Mouse (Mus musculus): ENCODE measurements around the gene Cachd1. TPM values are rescaled to one million over a fixed set of nuclear protein-coding genes. Genes with fewer than 3 reads are reported as not detected.

Gene Cachd1
- polyA plus RNA-seq, 1 experiment from 2014 or later = 39.7 TPM

DNA sequence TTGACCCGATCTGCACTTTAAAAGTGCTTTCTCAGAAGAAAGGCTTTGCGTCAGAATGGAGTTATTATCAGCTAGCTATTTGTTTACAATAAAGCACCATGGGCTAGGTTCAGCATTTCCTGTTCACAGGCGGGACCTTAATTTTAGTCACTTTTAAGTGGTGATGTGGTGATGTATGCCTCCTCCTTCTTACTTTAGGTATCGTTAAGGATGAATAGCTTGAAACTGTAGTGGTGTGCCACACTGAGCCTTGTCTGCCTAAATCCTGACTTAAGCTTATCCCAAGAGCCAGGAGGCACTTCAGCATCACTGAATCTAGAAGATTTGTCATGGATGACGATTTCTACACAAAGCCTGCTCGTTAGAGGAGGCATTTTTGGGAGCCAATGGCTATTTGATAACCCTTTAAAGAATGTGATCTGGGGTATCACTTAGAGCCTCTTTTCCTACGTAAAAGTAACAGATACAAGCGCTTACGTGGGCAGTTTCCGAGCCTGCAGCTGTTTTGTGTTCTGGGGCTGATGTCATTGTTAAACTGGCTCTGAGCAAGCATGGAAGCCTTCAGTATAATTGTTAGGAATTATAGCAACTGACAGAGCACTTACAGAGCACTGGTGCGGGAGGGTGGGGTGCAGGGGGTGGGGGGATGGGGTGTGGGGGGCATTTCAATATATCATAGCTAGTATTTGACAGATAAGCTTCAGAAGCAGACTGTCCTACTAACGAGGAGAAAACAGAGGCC lies 89.7 kb downstream of the Cachd1 start:
- Histone ChIP-seq H3K27me3 (no peaks in the 10 kb centered on the region), H3K4me1 (replicated peaks) (peaks cover 52% of the 10 kb centered on the region), H3K4me3 (replicated peaks) (no peak overlapping the region), H3K9ac (replicated peaks) (no peak overlapping the region), H3K4me2 (peak overlapping the region; percentile 33), H3K36me3 (0 out of 2 replicates have a peak, but pooled peaks cover 5% of the 10 kb centered on the region), H3K27ac (peak overlapping the region; percentile 53; the same call in 1 of the 2 replicates), H3K9me3 (no peaks in the 10 kb centered on the region)
- WGBS = 21% methylated on average over 12 of the region's 12 CpGs
- no peak for ATAC-seq (ENCODE audit: insufficient number of reproducible peaks, insufficient read depth, low FRiP score, low TSS enrichment, low read depth)

DNA sequence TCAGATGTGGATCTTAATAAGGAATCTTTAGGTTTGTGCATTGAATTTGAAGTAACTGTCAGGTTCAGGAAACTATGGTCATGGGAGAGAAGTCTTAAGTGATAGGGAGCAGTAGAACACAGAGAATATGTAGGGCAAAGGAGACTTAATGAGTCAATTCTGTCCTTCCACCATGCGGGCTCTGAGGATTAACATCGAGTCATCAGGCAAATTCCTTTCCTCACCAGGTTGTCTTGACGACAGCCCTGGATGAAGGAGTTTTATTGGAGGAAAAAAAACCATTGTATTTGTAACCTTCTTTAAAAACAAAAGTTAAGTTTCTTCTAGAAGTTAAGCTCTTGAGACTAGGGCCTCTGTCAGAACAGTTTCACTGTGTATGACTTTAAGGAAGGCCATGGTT lies 100.9 kb downstream of the Cachd1 start:
- peaks cover 13% of the 10 kb centered on the region for H3K4me1 ChIP-seq (replicated peaks)
- ATAC-seq (ENCODE audit: insufficient number of reproducible peaks, insufficient read depth, low FRiP score, low TSS enrichment, low read depth) = no peak
- no peak overlapping the region for H3K9ac ChIP-seq (replicated peaks)
- H3K9me3 ChIP-seq = no peaks in the 10 kb centered on the region
- no peaks in the 10 kb centered on the region for H3K27me3 ChIP-seq
- WGBS = 56% methylated on average over 3 of the region's 3 CpGs
- no peak overlapping the region for H3K27ac ChIP-seq
- no peak overlapping the region for H3K4me2 ChIP-seq
- no peak overlapping the region for H3K4me3 ChIP-seq (replicated peaks)
- H3K36me3 ChIP-seq = no peaks in the 10 kb centered on the region

DNA sequence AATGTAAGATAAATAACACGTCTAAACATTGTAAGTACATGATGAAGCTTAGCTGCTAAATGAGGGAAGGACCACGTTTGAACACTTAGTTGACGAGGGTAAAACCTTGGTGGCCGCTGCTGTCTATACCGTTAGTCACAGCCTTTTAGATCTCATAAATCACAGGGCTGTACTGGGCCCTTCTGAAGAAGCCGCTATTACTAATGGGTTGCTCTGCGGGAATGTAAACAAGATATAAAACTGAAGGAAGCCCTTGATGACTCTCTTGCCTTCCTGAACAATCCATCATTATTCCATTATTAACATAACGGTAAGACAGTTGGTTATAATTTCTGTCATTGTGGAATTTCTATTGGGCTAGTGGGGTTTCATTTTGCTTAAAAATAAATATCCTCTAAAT lies 102.9 kb downstream of the Cachd1 start:
- WGBS = 25% methylated on average over 8 of the region's 8 CpGs
- Histone ChIP-seq H3K4me2 (no peak overlapping the region), H3K4me1 (replicated peaks) (peaks cover 13% of the 10 kb centered on the region), H3K4me3 (replicated peaks) (no peak overlapping the region), H3K9me3 (no peaks in the 10 kb centered on the region), H3K27me3 (no peaks in the 10 kb centered on the region), H3K36me3 (0 out of 2 replicates have a peak, but pooled peaks cover 2% of the 10 kb centered on the region), H3K9ac (replicated peaks) (no peak overlapping the region), H3K27ac (no peak overlapping the region)
- ATAC-seq (ENCODE audit: insufficient number of reproducible peaks, insufficient read depth, low FRiP score, low TSS enrichment, low read depth) = no peak

DNA sequence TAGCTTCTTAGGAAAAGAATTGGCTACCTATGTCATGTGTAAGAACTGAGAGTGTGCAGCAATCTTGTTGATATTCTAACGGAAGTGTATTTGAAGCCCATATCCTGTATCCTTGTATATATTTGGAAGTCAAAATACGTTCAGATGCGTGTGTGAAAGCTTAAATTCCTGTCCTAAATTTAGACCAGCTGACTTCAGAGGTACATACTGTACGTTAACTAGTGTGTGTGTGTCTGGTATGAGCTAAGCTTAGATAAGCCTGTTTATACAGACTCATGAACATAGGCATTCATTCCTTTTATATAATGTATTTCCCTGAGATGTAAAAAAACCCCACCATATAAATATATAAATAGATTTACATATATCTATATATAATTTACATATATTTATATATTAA lies 103.6 kb downstream of the Cachd1 start:
- Histone ChIP-seq H3K36me3 (0 out of 2 replicates have a peak, but pooled peaks cover 2% of the 10 kb centered on the region), H3K9ac (replicated peaks) (no peak overlapping the region), H3K4me2 (no peak overlapping the region), H3K27ac (no peak overlapping the region), H3K27me3 (no peaks in the 10 kb centered on the region), H3K4me3 (replicated peaks) (no peak overlapping the region), H3K4me1 (replicated peaks) (peaks cover 19% of the 10 kb centered on the region), H3K9me3 (no peaks in the 10 kb centered on the region)
- no peak for ATAC-seq (ENCODE audit: insufficient number of reproducible peaks, insufficient read depth, low FRiP score, low TSS enrichment, low read depth)
- 63% methylated on average over 4 of the region's 4 CpGs for WGBS

DNA sequence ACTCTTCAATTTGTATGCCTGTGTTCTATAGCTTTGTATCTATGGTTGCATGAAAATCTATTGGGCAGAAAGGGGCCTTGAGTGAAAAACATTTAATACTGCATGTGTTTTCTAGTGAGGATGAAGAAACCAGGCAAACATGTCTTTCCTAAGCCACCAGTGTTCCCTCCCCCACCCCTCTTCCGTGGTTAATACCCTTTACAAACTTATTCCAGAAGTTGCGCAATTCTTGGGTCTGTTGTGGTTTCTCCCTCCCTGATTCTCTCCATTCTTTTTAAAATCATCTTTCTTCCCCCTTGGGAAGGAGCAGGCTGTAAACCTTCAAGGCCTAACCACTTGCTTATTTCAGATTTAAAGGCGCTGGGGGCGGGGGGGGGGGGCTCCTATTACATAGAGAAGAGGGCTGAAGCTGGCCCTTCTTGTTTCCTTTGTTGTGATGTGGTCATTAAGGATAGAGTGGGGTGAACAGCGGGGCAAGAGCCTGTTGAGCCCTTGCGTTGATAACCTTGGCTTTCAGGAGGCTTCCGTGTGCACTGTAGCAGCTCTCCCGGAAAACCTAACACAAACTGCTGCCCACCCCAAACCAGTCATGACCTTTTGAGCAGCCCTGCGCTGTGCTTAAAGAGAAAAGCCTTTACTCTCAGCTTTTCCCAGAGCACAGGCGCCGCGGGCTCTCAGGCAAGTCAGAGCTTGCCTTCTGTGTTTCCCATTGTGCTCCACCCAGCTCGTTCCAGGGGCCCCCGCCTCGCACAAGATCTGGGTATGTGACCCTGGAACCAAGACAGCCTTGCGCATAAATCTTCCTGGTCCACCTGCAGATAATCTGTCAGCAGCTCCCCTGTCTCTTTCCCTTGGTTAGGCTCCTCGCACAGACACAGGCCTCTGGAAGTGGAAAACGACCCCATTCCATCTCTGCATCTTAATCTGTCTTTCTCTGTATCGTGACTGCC lies 109.6 kb downstream of the Cachd1 start:
- peak overlapping the region; percentile 87 for H3K27ac ChIP-seq
- no peak overlapping the region for H3K4me3 ChIP-seq (replicated peaks)
- peaks cover 49% of the 10 kb centered on the region for H3K4me1 ChIP-seq (replicated peaks)
- 0 out of 2 replicates have a peak, but pooled peaks cover 2% of the 10 kb centered on the region for H3K36me3 ChIP-seq
- no peaks in the 10 kb centered on the region for H3K27me3 ChIP-seq
- H3K9ac ChIP-seq (replicated peaks) = no peak overlapping the region
- peak; percentile 74 for ATAC-seq (ENCODE audit: insufficient number of reproducible peaks, insufficient read depth, low FRiP score, low TSS enrichment, low read depth)
- 6% methylated on average over 19 of the region's 19 CpGs for WGBS
- no peaks in the 10 kb centered on the region for H3K9me3 ChIP-seq
- H3K4me2 ChIP-seq = peak overlapping the region; percentile 41

DNA sequence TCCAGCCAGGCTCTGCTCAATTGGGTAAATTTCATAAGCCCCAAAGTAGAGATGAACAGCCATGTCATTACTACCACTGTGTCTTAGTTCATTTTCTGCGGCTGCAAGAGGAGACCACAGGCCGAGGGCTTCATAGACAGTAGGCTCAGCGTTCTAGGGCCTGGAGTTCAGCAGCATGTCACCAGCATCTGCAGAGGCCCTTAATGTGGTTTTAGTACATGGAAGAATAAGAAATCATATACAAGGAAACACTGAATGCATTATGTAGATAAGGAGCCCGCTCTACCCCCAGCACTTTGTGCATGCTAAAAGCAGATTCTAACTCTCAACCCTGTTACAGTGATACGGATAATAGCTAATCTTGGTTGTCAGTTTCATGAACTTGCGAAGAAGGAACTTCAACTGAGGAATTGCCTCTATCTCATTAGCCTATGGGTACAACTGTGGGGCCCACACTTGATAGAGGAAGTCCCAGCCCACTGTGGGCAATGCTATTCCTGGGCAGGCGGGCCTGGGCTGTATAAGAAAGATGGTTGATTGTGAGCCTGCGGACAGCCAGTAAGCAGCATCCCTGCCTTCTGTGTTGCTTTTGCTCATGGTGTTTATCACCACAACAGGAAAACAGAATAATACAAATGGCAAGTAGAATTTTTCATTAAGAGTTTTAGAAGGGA lies 110.4 kb downstream of the Cachd1 start:
- Histone ChIP-seq H3K4me2 (peak overlapping the region; percentile 41), H3K27me3 (no peaks in the 10 kb centered on the region), H3K4me3 (replicated peaks) (no peak overlapping the region), H3K36me3 (0 out of 2 replicates have a peak, but pooled peaks cover 2% of the 10 kb centered on the region), H3K4me1 (replicated peaks) (peaks cover 49% of the 10 kb centered on the region), H3K9ac (replicated peaks) (no peak overlapping the region), H3K9me3 (no peaks in the 10 kb centered on the region), H3K27ac (peak overlapping the region; percentile 87)
- ATAC-seq (ENCODE audit: insufficient number of reproducible peaks, insufficient read depth, low FRiP score, low TSS enrichment, low read depth) = no peak; the same call in 1 of the 2 replicates
- WGBS = 67% methylated on average over 8 of the region's 8 CpGs

DNA sequence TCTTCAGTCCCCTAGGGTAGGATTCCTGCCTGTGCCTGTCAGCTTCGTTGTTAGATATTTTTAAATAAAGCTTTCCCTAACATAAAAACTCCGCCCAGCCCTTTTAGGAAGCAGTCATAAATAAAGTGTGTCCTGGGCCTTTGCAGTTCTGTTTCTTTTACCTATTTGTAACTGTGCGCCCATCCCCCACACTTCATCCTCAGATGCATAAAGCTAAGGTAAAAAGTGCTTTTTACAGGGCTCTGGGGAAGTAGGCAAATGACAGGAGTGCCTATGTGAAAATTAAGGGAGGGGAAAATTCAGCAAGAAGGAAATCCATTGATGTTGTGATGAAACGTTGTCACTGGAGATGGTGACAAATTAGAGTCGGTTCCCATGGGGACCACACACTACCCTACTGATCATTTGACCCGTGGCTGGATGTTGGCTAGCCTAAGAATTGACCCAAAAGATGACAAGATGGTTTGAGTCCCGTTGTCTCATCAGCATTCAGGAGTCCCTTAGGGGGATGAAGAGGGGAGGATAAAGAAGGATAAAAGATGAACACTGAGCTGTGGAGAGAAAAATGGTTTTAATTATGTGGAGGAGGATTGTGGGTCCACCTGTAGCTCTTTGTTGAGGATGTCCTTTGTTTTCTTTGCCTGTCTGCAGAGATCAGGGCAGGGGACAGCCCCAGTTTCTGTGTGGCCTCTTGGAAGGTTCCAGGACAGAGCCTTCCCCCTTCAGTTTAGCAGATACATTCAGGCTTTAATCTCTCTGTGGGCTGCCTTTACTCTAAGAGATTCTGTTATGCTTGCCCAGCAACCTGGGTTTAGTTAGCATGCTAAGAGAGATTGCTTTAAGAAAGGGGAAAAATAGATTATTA lies 113.9 kb downstream of the Cachd1 start:
- Histone ChIP-seq H3K36me3 (no peaks in the 10 kb centered on the region; the same call in 1 of the 2 replicates), H3K27me3 (no peaks in the 10 kb centered on the region), H3K4me1 (replicated peaks) (peaks cover 44% of the 10 kb centered on the region), H3K9me3 (no peaks in the 10 kb centered on the region), H3K9ac (replicated peaks) (no peak overlapping the region), H3K4me3 (replicated peaks) (no peak overlapping the region), H3K4me2 (no peak overlapping the region), H3K27ac (peak overlapping the region; percentile 56; the same call in 1 of the 2 replicates)
- ATAC-seq (ENCODE audit: insufficient number of reproducible peaks, insufficient read depth, low FRiP score, low TSS enrichment, low read depth) = no peak
- WGBS = 29% methylated on average over 7 of the region's 7 CpGs

DNA sequence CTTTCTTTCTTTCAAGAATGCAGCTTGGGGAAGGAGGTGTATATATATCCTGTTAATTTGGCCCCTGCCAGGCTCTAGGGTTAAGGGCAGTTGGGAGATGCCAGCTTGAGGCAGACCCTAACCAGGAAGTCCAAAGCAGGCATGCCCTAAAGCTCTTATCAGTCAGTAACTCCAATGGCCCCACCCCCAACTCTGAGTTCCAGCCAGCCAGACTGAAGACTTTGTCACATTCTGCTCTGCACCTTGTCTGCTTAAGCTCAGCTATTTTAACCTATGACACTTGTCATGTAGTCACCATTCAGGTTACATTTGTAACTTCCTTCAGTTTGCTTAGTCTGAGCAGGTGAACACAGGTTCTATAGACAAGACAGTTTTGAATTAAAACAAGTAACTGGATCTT lies 117.3 kb downstream of the Cachd1 start:
- Histone ChIP-seq H3K4me3 (replicated peaks) (no peak overlapping the region), H3K36me3 (peaks cover 9% of the 10 kb centered on the region), H3K27ac (no peak overlapping the region), H3K27me3 (no peaks in the 10 kb centered on the region), H3K9me3 (no peaks in the 10 kb centered on the region), H3K4me1 (replicated peaks) (peaks cover 24% of the 10 kb centered on the region), H3K9ac (replicated peaks) (no peak overlapping the region), H3K4me2 (no peak overlapping the region)
- no peak for ATAC-seq (ENCODE audit: insufficient number of reproducible peaks, insufficient read depth, low FRiP score, low TSS enrichment, low read depth)

DNA sequence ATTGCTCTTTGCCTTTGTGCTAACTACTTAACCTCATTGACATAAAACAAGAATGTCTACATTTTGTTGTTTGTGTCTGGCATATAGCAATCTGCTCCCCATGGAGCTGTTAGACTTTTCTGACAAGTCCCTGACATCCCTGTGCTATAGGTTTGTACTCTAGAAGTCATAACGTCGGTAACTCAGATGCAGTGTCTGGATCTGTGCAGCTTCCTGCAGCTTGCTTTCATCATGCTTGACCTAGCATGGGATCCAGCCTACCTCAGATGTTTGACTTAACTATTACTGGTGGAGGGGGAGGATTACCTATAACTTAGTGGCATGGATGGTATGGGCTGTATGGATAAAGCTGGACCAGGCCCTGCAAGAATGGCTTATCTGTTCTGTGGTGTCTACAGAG lies 117.7 kb downstream of the Cachd1 start:
- no peak overlapping the region for H3K4me2 ChIP-seq
- peaks cover 13% of the 10 kb centered on the region for H3K36me3 ChIP-seq
- ATAC-seq (ENCODE audit: insufficient number of reproducible peaks, insufficient read depth, low FRiP score, low TSS enrichment, low read depth) = no peak
- 72% methylated on average over 2 of the region's 2 CpGs for WGBS
- peaks cover 20% of the 10 kb centered on the region for H3K4me1 ChIP-seq (replicated peaks)
- H3K9me3 ChIP-seq = no peaks in the 10 kb centered on the region
- H3K27me3 ChIP-seq = no peaks in the 10 kb centered on the region
- H3K4me3 ChIP-seq (replicated peaks) = no peak overlapping the region
- no peak overlapping the region for H3K27ac ChIP-seq
- no peak overlapping the region for H3K9ac ChIP-seq (replicated peaks)

DNA sequence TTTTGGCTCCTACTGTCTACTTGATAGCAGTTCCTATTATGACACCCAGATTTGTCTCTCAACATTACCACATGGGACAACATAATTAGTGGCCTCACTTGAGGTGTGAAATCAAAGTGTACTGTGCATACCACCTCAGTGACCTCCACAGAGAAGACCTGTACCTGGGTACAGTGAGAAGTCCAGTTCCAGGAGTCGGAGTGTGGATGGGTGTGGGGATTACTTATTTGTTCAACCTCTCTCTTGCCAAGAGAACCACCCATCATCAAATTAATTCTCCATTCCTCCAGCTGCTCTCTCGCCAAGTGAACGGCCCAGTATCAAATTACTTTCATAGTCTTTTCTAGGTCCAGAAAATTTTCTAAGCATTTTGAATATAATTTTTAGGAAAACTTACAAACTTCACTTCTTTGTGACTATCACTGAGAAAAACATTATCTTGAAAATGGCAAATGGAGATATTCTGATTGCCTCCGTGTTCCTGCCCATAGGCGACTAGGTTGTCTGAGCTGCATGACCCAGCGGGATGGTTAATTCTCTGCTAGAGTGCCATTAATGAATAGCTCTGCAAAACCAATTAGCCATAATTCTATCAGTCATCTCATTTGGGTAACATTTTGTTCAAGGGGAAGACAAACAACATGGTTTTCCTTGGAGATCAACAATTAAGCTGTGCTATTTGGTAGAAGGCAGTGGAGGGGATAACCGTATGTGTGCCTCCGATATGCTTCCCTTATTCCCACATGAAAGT lies 120.0 kb downstream of the Cachd1 start:
- peaks cover 3% of the 10 kb centered on the region; the same call in 1 of the 2 replicates for H3K4me1 ChIP-seq (replicated peaks)
- no peaks in the 10 kb centered on the region for H3K9me3 ChIP-seq
- WGBS = 86% methylated on average over 8 of the region's 8 CpGs
- H3K4me2 ChIP-seq = no peak overlapping the region
- H3K27ac ChIP-seq = no peak overlapping the region
- H3K4me3 ChIP-seq (replicated peaks) = no peak overlapping the region
- peaks cover 20% of the 10 kb centered on the region for H3K36me3 ChIP-seq
- no peaks in the 10 kb centered on the region for H3K27me3 ChIP-seq
- no peak overlapping the region for H3K9ac ChIP-seq (replicated peaks)
- ATAC-seq (ENCODE audit: insufficient number of reproducible peaks, insufficient read depth, low FRiP score, low TSS enrichment, low read depth) = no peak
